Mouse (Mus musculus): ENCODE data around the gene Atp5k. TPM values are rescaled to one million over a fixed set of nuclear protein-coding genes. Genes with fewer than 3 reads are reported as not detected.

Atp5k gene
- total RNA-seq, 2 experiments from 2014 or later, result 222 to 225 TPM

GRCm38 (mm10) chr5:108458706-108459105 lies 24.5 kb upstream of the Atp5k start:
- no peak overlapping the region for H3K4me3 ChIP-seq
- no peak for DNase-seq (ENCODE audit: extremely low spot score in 1 of 2, low spot score in 2 of 2)
- no peak overlapping the region for H3K27ac ChIP-seq
- intact Hi-C loops (cut with DNase I), result no loop called here
- no peak for TF ChIP-seq CTCF (IDR thresholded peaks at IDR 0.05)

DNA sequence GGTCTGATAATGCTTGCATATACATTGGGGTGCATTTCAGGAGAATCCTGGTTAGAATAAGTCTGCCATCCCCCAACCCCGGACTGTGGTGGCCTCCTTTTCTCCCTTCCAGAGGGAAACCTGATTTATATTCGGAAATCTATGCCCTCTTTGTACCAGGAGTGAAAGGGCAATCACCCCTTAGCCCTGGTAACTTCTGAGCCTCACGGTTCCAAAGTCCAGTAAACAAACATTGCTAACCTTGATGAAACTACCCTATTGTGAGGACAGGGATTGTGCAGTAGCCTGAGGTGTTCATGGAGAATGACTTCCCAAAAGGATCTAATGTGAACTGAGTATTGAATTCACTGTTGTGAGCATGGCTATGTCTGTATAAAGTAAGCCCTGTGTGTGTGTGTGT lies 19.8 kb upstream of the Atp5k start:
- DNase-seq (ENCODE audit: extremely low spot score in 1 of 2, low spot score in 2 of 2), result no peak
- Histone ChIP-seq H3K27ac (no peak overlapping the region), H3K4me3 (no peak overlapping the region)
- TF ChIP-seq CTCF (IDR thresholded peaks at IDR 0.05), result no peak
- intact Hi-C loops (cut with DNase I), result no loop called here

DNA sequence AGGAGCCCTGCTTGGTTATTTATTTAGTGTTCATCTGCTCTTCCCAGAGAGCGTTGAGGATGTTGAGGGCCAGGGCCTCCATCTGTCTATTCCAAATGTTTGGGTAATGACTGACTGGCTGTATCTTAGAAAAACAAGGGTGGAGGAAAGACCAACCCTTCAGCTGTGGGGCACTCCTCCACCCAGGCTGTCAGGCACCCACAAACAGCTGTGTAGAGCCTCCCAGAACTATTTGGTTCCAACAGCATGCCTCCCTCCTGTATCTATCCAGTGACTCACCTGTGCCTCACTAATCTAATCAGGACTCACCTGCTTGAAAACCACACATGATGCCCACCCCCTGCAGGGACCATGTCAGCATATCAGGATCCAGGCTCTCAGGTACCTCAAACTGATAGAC lies 18.2 kb upstream of the Atp5k start:
- DNase-seq (ENCODE audit: extremely low spot score in 1 of 2, low spot score in 2 of 2), result no peak
- no peak overlapping the region for H3K4me3 ChIP-seq
- intact Hi-C loops (cut with DNase I), result no loop called here
- no peak overlapping the region for H3K27ac ChIP-seq
- no peak for TF ChIP-seq CTCF (IDR thresholded peaks at IDR 0.05)

DNA sequence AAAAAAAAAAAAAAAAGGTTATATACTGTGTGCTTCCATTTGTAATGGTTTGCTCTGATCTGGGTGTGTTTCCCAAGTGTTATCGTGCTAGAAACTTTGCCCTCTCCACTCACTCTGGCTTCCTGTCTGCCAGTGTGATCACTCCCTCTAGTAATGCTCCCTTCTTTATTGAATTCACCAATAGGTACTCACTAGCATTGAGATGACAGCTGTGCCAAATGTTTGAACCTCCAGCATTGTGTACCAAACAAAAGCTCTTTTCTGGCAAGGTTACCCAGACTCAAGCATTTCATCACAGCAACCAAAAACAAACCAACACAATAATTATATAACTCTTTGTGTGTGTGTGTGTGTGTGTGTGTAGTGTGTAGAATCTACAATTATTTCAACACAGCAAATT lies 17.4 kb upstream of the Atp5k start:
- DNase-seq (ENCODE audit: extremely low spot score in 1 of 2, low spot score in 2 of 2), result no peak
- intact Hi-C loops (cut with DNase I), result no loop called here
- Histone ChIP-seq H3K4me3 (no peak overlapping the region), H3K27ac (no peak overlapping the region)
- TF ChIP-seq CTCF (IDR thresholded peaks at IDR 0.05), result no peak

DNA sequence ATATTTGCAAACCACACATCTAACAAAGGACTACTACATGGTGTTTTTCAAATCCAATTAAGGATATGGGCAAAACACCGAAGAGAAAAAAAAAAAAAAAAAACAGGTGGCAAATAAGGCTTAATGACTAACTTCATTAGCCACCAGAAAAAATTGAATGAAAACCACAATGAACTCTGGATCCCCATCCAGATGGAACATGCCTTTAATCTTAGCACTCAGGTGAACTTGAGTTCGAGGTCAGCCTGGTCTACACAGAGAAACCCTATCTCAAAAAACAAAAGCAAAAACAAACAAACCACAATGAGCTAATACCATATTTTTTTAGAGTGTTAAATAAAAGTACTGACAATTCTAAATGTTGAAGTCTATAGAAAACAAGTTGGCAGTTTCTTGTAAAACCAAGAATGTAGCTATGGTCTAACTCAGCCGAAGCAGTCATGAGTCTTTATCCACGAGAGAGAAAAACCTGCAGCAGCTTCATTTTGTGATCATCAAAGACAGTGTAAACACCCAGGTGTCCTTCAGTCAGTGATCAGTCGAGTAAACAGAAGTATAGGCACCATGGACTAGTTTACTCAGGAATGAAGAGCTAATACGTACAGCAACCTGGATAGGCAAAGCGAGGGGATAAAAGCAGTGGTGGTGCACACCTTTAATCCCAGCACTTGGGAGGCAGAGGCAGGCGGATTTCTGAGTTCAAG lies 16.7 kb upstream of the Atp5k start:
- H3K27ac ChIP-seq, result no peak overlapping the region
- intact Hi-C loops (cut with DNase I), result no loop called here
- no peak overlapping the region for H3K4me3 ChIP-seq
- DNase-seq (ENCODE audit: extremely low spot score in 1 of 2, low spot score in 2 of 2), result no peak
- TF ChIP-seq CTCF (IDR thresholded peaks at IDR 0.05), result no peak

GRCm38 (mm10) chr5:108448785-108449668 lies 14.8 kb upstream of the Atp5k start, which contains the start of gene Mfsd7a:
Gene Mfsd7a (minus strand): TSS chr5:108448891.
- peak within 1 kb of the TSS; percentile 41 for H3K4me3 ChIP-seq
- no peak for TF ChIP-seq CTCF (IDR thresholded peaks at IDR 0.05)
- intact Hi-C loops (cut with DNase I), result no loop called here

GRCm38 (mm10) chr5:108447857-108448256 lies 13.6 kb upstream of the Atp5k start:
- Histone ChIP-seq H3K27ac (no peak overlapping the region), H3K4me3 (no peak overlapping the region)
- intact Hi-C loops (cut with DNase I), result no loop called here
- TF ChIP-seq CTCF (IDR thresholded peaks at IDR 0.05), result no peak
- no peak for DNase-seq (ENCODE audit: extremely low spot score in 1 of 2, low spot score in 2 of 2)

More at GRCm38 (mm10) chr5:108448785-108449668, 14.8 kb upstream of the Atp5k start, which contains the start of gene Mfsd7a:
- DNase-seq (ENCODE audit: extremely low spot score in 1 of 2, low spot score in 2 of 2), result no peak
- no peak within 1 kb of the TSS for H3K27ac ChIP-seq

DNA sequence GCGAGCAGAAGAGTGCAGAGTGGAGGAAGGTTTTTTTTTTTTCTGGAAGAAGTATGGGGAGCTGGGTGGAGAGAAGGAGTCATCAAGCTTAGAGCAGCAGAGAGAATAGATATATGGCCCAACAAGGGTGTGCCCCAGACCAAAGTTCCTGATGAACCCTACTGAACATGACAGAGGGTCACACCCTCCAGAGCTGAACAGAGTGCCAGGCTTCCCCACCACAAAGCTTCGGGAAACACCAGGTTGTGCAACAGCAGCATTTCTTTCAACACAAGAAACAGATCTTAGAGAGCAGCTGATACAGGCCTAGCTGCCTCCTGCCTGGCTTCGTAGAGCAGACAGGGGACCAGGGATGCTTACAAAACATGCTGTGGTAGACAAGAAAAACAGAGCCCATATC lies 12.7 kb upstream of the Atp5k start:
- intact Hi-C loops (cut with DNase I), result no loop called here
- DNase-seq (ENCODE audit: extremely low spot score in 1 of 2, low spot score in 2 of 2), result no peak
- no peak overlapping the region for H3K27ac ChIP-seq
- no peak overlapping the region for H3K4me3 ChIP-seq
- no peak for TF ChIP-seq CTCF (IDR thresholded peaks at IDR 0.05)

DNA sequence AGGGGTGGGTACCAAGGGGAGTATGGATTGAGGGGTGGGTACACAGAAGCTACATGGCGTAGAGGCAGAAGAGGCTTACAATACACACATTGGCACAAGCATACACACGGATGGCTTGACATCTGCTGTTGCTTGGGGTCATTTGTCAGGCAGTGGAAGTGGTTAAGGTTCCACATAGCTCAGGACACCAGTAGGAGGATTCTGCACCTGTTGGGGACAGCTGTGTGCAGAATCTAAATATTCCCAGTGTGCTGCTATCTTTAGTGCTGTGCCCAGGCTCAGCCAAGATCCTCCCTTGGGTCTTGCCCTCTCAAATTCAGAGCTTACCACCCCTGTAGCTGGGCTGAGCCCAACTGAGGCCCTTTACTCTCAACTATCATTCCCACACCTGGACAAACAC lies 1.9 kb upstream of the Atp5k start:
- H3K27ac ChIP-seq, result no peak overlapping the region
- intact Hi-C loops (cut with DNase I), result no loop called here
- no peak for TF ChIP-seq CTCF (IDR thresholded peaks at IDR 0.05)
- no peak overlapping the region for H3K4me3 ChIP-seq
- DNase-seq (ENCODE audit: extremely low spot score in 1 of 2, low spot score in 2 of 2), result no peak

- Histone ChIP-seq H3K4me3 (no peak overlapping the region), H3K27ac (no peak overlapping the region)
- intact Hi-C loops (cut with DNase I), result loop anchor here (5.0 kb wide), 2 partner anchors 64 to 236 kb away; partner anchors contain the start of genes Dgkq and Gm42517
- no peak for DNase-seq (ENCODE audit: extremely low spot score in 1 of 2, low spot score in 2 of 2)
- no peak for TF ChIP-seq CTCF (IDR thresholded peaks at IDR 0.05)
These were observed 3.1 kb downstream of the Atp5k start for GRCm38 (mm10) chr5:108431196-108431595.

GRCm38 (mm10) chr5:108427186-108427585 lies 7.1 kb downstream of the Atp5k start:
- Histone ChIP-seq H3K4me3 (no peak overlapping the region), H3K27ac (no peak overlapping the region)
- DNase-seq (ENCODE audit: extremely low spot score in 1 of 2, low spot score in 2 of 2), result peak; percentile 25 to 47
- peak; percentile 84 for TF ChIP-seq CTCF (IDR thresholded peaks at IDR 0.05)
- intact Hi-C loops (cut with DNase I), result loop anchor here (5.0 to 10.0 kb wide), 2 partner anchors 225 to 328 kb away; no protein-coding TSS in a partner anchor

DNA sequence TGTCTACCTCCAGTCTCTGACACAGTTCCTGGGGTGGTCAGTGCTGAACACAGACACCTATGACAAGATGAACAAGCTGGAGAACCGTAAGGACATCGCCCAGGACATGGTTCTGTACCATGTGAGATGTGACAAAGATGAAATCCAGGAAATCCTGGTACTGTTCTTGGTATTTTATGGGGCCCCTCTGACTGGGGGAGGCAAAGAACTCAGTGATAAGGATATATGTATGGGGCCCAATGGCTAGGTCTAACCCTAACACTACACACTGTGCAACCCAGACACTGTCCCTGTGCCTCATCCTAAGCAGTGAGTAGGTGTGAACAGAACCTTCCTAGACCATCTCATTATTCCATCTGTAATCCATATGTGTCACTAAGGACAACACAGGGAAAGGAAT lies 10.8 kb downstream of the Atp5k start:
- no peak overlapping the region for H3K27ac ChIP-seq
- intact Hi-C loops (cut with DNase I), result loop anchor here (10.0 kb wide), 1 partner anchor 331 kb away; no protein-coding TSS in a partner anchor
- no peak for TF ChIP-seq CTCF (IDR thresholded peaks at IDR 0.05)
- DNase-seq (ENCODE audit: extremely low spot score in 1 of 2, low spot score in 2 of 2), result no peak
- no peak overlapping the region for H3K4me3 ChIP-seq

All from left cerebral cortex, adult 2 months (tissue).